Mouse (Mus musculus) forelimb bud, embryonic 11.5 days (tissue): ENCODE data around the gene Tmem39a.

Source experiments
- DNase-seq: peaks from one replicate; pipeline ENCODE4 v3.0.0-alpha.2; 2012; ENCODE audit warnings: low read depth, low spot score

Gene Tmem39a

DNA sequence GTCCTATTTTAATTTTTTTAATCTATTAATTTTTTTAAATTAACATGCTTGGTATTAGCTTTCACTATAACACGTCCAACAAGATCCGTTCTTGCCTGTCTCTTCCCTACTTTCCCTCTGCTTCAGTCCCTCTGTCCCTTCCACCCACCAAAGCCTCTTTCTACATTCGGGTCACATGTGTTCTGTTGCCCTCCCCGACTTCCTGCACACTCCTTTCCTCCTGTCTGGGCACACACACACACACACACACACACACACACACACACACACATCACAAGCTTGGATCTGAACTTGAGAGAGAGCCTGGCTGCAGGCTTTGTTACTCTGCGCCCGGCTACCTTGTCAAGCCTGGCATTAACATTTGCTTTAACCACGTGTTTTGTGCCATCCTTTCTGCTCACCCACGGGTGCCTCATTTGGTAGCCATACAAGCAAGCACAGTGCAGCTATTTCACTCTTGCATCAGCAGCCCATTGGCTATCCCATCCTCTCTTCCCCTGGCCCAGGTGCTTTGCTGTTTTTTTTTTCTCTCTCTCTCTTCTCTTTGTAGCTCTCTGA lies 77.4 kb downstream of the Tmem39a start:
- DNase-seq: no peak

DNA sequence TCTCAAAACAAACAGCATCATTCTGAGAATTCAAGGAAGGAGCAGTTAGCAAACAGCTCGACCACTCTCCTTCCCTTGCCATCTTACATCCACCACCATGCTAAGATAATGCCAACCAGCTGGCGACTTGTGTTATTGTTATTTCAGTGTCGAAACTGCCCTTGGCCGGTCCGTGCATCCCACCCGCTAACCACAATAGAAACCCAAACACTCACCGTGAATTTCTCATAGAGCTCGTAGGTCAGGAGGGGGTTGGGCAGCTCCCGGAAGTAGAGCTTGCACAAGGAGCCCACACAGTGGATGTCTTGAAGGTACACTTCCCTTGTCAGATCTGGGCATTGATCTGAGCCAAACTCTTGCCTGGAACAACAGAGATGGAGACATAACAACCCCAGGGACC lies 78.2 kb downstream of the Tmem39a start:
- no peak for DNase-seq

DNA sequence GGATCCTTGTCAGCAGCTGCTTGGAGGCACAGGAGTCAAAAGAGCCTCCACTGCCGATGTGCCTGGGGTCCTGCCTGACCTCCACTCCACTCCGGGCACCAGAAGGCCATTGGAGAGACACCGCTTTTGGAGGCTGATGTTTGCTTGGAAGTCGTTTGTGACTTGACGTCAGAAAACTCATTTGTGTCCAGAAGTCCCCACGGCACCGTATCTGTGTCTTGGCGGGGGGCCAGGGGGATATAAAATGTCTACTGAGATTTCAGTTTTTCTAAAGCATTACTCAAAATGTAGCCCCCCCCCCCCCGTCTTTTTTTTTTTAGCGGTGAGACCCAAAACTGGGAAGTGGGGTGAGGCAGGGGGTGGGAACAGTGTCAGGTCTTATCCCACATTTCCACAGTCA lies 78.6 kb downstream of the Tmem39a start:
- DNase-seq: no peak
